Mouse (Mus musculus) kidney, postnatal 10 days (tissue): Measurements from ENCODE around the gene Ethe1.

Source experiments
- DNase-seq: peaks from one replicate; pipeline ENCODE4 v3.0.0; 2021; ENCODE audit warnings: mixed read lengths

Ethe1 gene

GRCm38 (mm10) chr7:24587330-24588105 lies at the start of gene Ethe1, which contains the start of gene Zfp575:
Gene Ethe1 (plus strand): TSS chr7:24587543.
Gene Zfp575 (minus strand): TSS chr7:24587641.
- DNase-seq, result peak; percentile 82

- no peak for DNase-seq
Measured at GRCm38 (mm10) chr7:24537591-24537990, 49.8 kb upstream of the Ethe1 start.

GRCm38 (mm10) chr7:24538154-24538553 lies 49.2 kb upstream of the Ethe1 start:
- peak; percentile 61 for DNase-seq

GRCm38 (mm10) chr7:24538701-24539100 lies 48.6 kb upstream of the Ethe1 start:
- no peak for DNase-seq

- DNase-seq, result no peak
Measured at GRCm38 (mm10) chr7:24539686-24540085, 47.7 kb upstream of the Ethe1 start.

GRCm38 (mm10) chr7:24544506-24544905 lies 42.8 kb upstream of the Ethe1 start:
- no peak for DNase-seq

GRCm38 (mm10) chr7:24546068-24546614 lies 41.2 kb upstream of the Ethe1 start, which contains the start of the genes Pinlyp and Xrcc1:
Gene Pinlyp (minus strand): TSS chr7:24546118.
Gene Xrcc1 (plus strand): TSS chr7:24546289.
- DNase-seq, result peak; percentile 24

GRCm38 (mm10) chr7:24546634-24547389 lies 40.5 kb upstream of the Ethe1 start:
- DNase-seq, result peak; percentile 100

GRCm38 (mm10) chr7:24547534-24548036 lies 39.8 kb upstream of the Ethe1 start:
- DNase-seq, result peak; percentile 19

GRCm38 (mm10) chr7:24551985-24552759 lies 35.2 kb upstream of the Ethe1 start:
- DNase-seq, result no peak

- peak; percentile 28 for DNase-seq
Measured at GRCm38 (mm10) chr7:24555786-24556185, 31.6 kb upstream of the Ethe1 start.

GRCm38 (mm10) chr7:24561450-24561849 lies 25.9 kb upstream of the Ethe1 start:
- no peak for DNase-seq

- DNase-seq, result no peak
Measured at GRCm38 (mm10) chr7:24563191-24563836, 24.0 kb upstream of the Ethe1 start.

GRCm38 (mm10) chr7:24563837-24564206 lies 23.5 kb upstream of the Ethe1 start:
- no peak for DNase-seq

GRCm38 (mm10) chr7:24564607-24565265 lies 22.6 kb upstream of the Ethe1 start:
- DNase-seq, result peak; percentile 85

GRCm38 (mm10) chr7:24565627-24566026 lies 21.7 kb upstream of the Ethe1 start:
- no peak for DNase-seq

GRCm38 (mm10) chr7:24566206-24566605 lies 21.1 kb upstream of the Ethe1 start:
- no peak for DNase-seq

- no peak for DNase-seq
Measured at GRCm38 (mm10) chr7:24568512-24568911, 18.8 kb upstream of the Ethe1 start.

- no peak for DNase-seq
Measured at GRCm38 (mm10) chr7:24571071-24571470, 16.3 kb upstream of the Ethe1 start.

GRCm38 (mm10) chr7:24572455-24572854 lies 14.9 kb upstream of the Ethe1 start:
- no peak for DNase-seq

GRCm38 (mm10) chr7:24574224-24574796 lies 13.0 kb upstream of the Ethe1 start:
- DNase-seq, result peak; percentile 67
